Mouse (Mus musculus): ENCODE data around the gene Rbpj. TPM values are rescaled to one million over a fixed set of nuclear protein-coding genes. Genes with fewer than 3 reads are reported as not detected.
"Not testable (repeated sequence)": the region's sequence is repeated elsewhere in the genome, so short reads cannot be mapped to it uniquely, and the experiment has no call there.

Rbpj gene
- total RNA-seq, 2 experiments from 2014 or later = 20.3 to 25.8 TPM

DNA sequence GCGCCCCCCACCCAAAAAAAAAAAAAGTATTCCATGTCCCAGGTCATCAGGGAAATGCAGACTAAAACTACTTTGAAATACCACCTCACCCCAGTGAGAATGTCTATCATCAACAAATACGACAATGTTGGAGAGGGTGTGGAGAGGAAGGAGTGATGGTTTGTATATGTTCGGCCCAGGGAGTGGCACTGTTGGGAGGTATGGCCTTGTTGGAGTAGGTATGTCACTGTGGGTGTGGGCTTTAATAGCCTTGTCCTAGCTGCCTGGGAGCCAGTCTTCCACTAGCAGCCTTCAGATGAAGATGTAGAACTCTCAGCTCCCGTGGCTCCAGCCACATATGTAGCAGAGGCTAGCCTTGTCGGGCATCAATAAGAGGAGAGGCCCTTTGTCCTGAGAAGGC lies 202.1 kb downstream of the Rbpj start:
- no peak for DNase-seq (ENCODE audit: low spot score in 2 of 2)

- DNase-seq (ENCODE audit: low spot score in 2 of 2) = no peak
Measured at GRCm38 (mm10) chr5:53670321-53670938, 204.5 kb downstream of the Rbpj start.

DNA sequence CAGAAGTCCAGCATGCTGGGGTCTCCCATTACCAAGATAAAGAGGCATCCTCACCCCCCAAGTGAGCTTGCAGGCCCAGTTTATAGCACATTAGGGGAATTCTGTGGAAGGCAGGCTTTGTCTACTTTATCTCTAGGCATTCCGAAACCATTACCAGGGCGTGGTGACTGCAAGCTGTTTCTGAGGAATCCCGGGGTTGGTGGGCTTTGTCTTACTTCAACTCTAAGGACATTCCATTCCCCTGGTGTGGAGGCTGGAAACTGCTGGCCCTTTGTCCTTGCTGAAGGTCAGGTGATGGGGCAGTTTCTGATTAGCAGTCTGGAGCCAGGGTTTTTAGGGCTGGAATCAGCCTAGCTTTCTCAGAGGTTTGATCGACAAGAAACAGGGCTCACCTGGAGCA lies 205.6 kb downstream of the Rbpj start:
- DNase-seq (ENCODE audit: low spot score in 2 of 2) = no peak

GRCm38 (mm10) chr5:53672352-53672751 lies 206.4 kb downstream of the Rbpj start:
- DNase-seq (ENCODE audit: low spot score in 2 of 2) = peak; percentile 78 to 81

- not testable (repeated sequence) for DNase-seq (ENCODE audit: low spot score in 2 of 2)
Measured at GRCm38 (mm10) chr5:53673493-53674150, 207.7 kb downstream of the Rbpj start.

DNA sequence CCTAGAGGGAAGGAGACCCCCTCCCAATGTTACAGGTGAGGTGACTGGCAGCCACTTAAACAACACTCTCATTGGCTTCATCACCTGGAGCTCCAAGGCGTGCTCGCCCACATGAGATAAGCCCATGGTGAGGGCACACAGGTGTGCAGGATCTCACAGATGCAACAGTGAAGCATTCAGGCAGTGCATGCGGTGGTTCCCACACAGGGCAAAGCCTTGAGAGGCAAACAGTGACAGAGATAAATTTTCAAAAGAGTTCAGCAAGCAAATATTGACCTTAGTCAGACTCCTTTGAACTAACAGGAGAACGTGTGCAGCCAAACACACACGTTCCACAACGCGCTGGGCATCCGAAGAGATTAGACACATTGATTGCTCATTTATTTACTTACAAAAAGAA lies 210.7 kb downstream of the Rbpj start:
- DNase-seq (ENCODE audit: low spot score in 2 of 2) = no peak

DNA sequence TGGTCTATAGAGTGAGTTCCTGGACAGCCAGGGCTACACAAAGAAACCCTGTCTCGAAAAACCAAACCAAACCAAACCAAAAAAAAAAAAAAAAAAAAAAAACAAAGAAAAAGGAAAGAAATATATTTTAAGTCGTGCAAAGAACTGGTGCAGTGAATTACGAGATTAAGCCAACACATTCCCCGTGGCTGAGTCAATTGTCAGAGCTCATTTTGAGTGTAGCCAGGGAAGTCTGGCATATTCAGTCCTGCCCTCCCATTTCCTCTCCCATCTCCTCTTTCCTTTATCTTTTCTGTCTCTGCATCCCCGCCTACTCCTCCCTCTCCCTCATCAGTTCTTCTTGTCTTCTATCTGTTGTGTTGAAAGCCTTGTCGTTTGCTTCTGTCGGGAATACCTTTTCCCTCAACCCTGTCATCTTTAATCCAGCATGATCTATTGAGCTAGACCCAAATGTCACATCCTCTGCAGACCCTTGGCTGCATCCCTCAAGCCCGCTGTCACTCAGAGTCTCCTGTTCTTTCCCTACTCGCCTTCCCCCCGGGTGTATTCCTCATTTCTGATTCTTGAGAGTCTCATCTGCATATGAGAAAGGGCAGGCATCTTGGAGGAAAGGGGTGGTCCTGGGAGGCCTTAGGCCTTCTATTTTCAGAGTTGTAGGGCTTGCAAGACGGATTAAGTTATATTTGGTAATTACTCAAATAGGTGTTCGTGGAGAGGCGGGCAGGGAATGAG lies 212.2 kb downstream of the Rbpj start:
- DNase-seq (ENCODE audit: low spot score in 2 of 2) = no peak

DNA sequence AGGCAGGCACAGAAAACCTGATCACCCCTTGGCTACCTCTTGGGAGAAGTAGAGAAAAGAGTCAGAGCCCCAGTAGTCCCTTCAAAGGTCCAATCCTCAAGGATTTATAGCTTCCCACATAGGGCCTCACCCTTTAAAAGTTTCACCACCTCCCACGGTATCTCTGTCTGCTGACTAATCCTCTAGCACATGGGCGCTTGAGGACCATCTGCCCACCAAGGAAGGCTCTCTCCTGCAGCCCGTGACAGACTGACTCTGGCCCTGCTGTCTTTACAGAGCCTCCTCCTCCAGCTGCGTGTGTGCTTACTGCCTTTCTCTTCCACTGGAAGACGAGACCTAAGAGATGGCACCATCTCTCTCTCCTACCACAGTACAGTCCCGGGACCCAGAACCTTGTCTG lies 213.7 kb downstream of the Rbpj start:
- no peak for DNase-seq (ENCODE audit: low spot score in 2 of 2)

DNA sequence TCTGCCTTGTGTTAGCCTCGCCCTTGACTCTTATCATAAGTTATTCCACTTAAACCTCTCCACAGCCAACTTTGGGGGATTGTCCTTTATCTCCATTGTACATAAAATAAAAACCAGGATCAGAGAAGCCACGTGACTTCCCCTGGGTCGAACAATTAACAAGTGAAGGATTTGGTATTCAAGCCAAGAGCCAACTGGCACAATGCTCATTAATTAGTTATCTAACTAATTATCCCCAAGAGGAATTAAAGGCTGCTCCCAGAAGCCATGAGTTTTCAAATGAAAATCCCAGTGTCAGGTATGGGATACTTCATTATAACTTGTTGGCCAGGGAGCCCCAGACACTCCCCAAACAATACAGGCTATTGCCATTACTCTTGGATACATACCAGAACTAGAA lies 218.0 kb downstream of the Rbpj start:
- DNase-seq (ENCODE audit: low spot score in 2 of 2) = no peak

DNA sequence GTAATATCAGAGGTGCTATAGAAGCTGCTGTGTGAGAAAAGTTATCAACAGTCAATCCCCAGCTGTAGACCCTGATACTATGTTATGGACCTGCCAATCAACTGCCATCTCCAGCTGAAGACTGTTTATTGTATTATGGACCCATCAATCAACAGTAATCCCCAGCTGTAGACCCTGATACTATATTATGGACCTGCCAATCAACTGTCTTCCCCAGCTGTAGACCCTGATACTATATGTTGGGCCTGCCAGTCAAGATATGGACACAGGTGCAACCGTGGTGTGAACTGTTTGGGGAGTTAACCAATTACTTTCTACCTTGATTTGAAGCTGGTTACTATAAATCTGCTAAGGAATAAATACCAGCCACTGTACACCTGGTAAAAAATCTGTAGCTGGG lies 218.5 kb downstream of the Rbpj start:
- DNase-seq (ENCODE audit: low spot score in 2 of 2) = no peak

- no peak for DNase-seq (ENCODE audit: low spot score in 2 of 2)
Measured at GRCm38 (mm10) chr5:53685623-53686022, 219.7 kb downstream of the Rbpj start.

DNA sequence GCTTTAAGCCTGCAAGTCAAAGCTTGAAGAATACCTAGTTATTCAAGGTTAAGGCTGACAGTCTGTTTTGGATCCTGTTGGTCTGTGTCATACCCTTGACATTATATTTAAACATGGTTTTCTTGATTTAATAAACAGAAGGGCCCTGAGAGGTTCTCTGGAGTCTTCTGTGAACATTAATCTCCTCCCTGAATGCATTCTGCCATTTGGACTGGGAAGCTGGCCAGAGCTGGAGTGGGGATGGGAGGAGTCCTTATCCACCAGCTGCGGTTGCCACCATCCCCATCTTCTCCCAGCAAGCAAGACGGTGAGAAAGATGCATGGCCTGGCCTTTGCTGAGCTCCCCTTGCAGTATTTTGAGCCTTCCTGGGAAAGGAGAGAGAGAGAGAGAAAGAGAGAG lies 220.4 kb downstream of the Rbpj start:
- no peak for DNase-seq (ENCODE audit: low spot score in 2 of 2)

- DNase-seq (ENCODE audit: low spot score in 2 of 2) = no peak
Measured at GRCm38 (mm10) chr5:53688326-53688725, 222.4 kb downstream of the Rbpj start.

DNA sequence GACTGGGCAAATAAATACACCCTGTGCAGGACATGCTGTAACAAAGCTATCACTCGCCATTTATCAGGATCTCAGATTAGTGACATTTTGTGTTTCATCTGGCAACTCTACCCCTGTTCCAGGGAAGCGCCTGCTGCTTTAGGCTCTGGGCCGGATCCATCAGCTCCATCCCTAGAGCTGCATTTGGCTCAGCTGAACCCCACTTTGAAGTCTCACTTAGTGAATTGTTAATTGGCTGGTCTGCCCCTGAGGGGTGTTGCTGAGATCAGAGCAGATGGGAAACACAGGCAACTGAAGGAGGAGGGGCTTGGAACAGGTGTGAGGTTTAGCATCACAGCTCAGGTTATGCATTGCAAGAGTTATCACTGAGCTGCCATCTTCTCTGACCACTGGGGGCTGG lies 225.6 kb downstream of the Rbpj start:
- peak; percentile 26 to 40 for DNase-seq (ENCODE audit: low spot score in 2 of 2)

- no peak for DNase-seq (ENCODE audit: low spot score in 2 of 2)
Measured at GRCm38 (mm10) chr5:53692100-53692499, 226.1 kb downstream of the Rbpj start.

DNA sequence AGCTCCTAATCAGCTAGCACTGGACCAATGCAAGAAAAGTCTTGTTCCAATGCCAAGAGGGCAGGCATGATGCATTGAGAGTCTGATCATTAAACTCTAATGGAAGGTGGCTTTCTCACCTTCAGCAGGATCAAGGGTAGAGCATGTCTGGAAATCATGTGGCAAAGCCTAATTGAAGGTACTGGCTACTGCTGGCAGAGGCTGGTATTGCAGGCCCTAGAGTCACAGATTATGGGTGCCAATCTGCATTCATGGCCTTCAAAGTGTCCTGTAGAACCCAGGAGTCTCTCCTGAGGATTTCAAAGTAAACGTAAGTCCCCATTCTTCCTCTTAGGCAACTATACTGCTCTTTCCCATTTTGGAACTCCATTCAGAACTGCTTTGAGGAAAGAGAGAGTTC lies 226.7 kb downstream of the Rbpj start:
- DNase-seq (ENCODE audit: low spot score in 2 of 2) = no peak

DNA sequence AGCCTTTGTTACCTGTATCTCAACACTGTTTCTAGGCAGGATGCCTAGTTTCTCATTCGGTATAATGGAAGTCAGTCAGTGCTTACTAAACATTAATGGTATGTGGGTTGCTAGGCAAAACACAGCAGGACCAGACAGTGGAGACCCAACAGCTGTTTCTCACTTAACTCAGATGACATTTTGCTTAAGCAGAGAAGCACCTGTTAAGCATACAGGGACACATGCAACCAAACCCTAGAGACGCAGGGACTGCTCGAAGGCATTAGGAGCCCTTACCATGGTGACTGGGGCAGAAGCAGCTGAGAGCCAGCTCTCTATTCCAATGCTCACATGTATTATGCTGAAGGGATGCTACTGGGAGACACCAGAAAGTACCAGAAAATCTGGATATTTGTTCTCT lies 230.7 kb downstream of the Rbpj start:
- no peak for DNase-seq (ENCODE audit: low spot score in 2 of 2)

GRCm38 (mm10) chr5:53697794-53698193 lies 231.8 kb downstream of the Rbpj start:
- no peak for DNase-seq (ENCODE audit: low spot score in 2 of 2)

DNA sequence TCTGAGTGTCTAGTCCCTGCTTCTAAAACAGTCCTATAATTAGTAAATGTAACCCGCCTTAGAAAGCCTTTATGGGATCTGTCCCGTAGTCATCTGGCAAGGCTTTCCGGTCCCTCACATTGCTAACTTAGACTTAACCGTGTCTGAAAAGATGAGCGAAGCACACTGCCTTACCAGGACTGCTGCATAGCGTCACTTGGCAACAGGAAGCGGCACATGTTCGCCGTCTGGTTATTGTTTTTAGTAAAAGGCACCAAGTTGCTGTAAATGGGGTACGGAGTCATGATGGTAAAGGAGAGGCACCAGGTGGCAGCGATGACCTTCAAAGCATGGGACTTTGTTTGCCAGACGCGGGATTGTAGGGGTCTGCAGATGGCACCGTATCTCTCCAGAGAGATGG lies 236.7 kb downstream of the Rbpj start:
- peak; percentile 29 to 33 for DNase-seq (ENCODE audit: low spot score in 2 of 2)
